Mouse (Mus musculus) liver, postnatal 0 days (tissue): ENCODE measurements around the gene Mccc1.

Experiments used
- CTCF ChIP-seq: sonication (generic); IDR thresholded peaks from 2 replicates; pipeline ENCODE4 v1.5.1; 2016; ENCODE audit warnings: antibody characterized with exemption, low read depth
- EP300 ChIP-seq: IDR thresholded peaks from 2 replicates; pipeline ENCODE4 v1.6.1; 2016; ENCODE audit warnings: antibody characterized with exemption, low read depth, mild to moderate bottlenecking

- TF ChIP-seq CTCF (no peak), EP300 (no peak)
Observed at GRCm38 (mm10) chr3:35924007-35924406, 76.5 kb downstream of the Mccc1 start.
